Mouse (Mus musculus) midbrain, embryonic 14.5 days (tissue): ENCODE measurements at regions not wholly inside any gene's neighbourhood (a gene's known extent, or its start where the extent isn't known, plus 50 kb on each side); places are given as distances from the start of the nearest gene placed in this dataset.

Source experiments
- ATAC-seq: fragments of 200-750 bp; cut with Nextera tagmentation; 2 replicates; pipeline ENCODE4 v1.8.0; 2017; ENCODE audit warnings: moderate number of reproducible peaks, moderate library complexity; ENCODE audit not compliant: low FRiP score, low TSS enrichment
- DNase-seq: peaks from one replicate; pipeline ENCODE4 v3.0.0-alpha.2; 2015
- H3K27ac ChIP-seq: fragments of 300-500 bp; sonication (generic); replicated peaks from 2 replicates; pipeline ENCODE4 v1.5.1; 2014; ENCODE audit warnings: mild to moderate bottlenecking, low read depth, low read length, moderate library complexity
- H3K27me3 ChIP-seq: fragments of 300-500 bp; sonication (generic); 2 replicates; pipeline ENCODE4 v1.6.1; 2014; ENCODE audit warnings: low read length, control low read depth, mixed read lengths; ENCODE audit not compliant: control insufficient read depth, insufficient read depth
- H3K36me3 ChIP-seq: fragments of 300-500 bp; sonication (generic); 2 replicates; pipeline ENCODE4 v1.6.1; 2014; ENCODE audit warnings: low read length, control low read depth; ENCODE audit not compliant: control insufficient read depth, insufficient read depth
- H3K4me1 ChIP-seq: fragments of 300-500 bp; sonication (generic); 2 replicates; pipeline ENCODE4 v1.6.1; 2014; ENCODE audit warnings: mild to moderate bottlenecking, antibody characterized with exemption, low read length, control low read depth; ENCODE audit not compliant: control insufficient read depth, insufficient read depth
- H3K4me2 ChIP-seq: fragments of 300-500 bp; sonication (generic); 2 replicates; pipeline ENCODE4 v1.6.1; 2014; ENCODE audit warnings: mild to moderate bottlenecking, low read length, moderate library complexity
- H3K4me3 ChIP-seq: fragments of 300-500 bp; sonication (generic); replicated peaks from 2 replicates; pipeline ENCODE4 v1.5.1; 2014; ENCODE audit warnings: low read depth, low read length
- H3K9ac ChIP-seq: fragments of 300-500 bp; sonication (generic); replicated peaks from 2 replicates; pipeline ENCODE4 v1.6.1; 2014; ENCODE audit warnings: mild to moderate bottlenecking, low read length, moderate library complexity
- H3K9me3 ChIP-seq: fragments of 300-500 bp; sonication (generic); 2 replicates; pipeline ENCODE4 v1.6.1; 2016; ENCODE audit warnings: low read length, control low read depth, mixed read lengths; ENCODE audit not compliant: control insufficient read depth
- WGBS: fragments of 180-500 bp; shearing (Covaris S2); extraction: QIAGEN DNeasy Blood & Tissue Kit; methylation state at CpG from one replicate; pipeline ENCODE4 v1.1.7; 2014; 5-methylcytosine and 5-hydroxymethylcytosine counted together

- ATAC-seq (no peak), DNase-seq (no peak)
- Histone ChIP-seq H3K9ac (no peak overlapping the region), H3K4me2 (no peak overlapping the region), H3K36me3 (no peaks in the 10 kb centered on the region), H3K27me3 (no peaks in the 10 kb centered on the region), H3K4me3 (no peak overlapping the region), H3K27ac (no peak overlapping the region), H3K4me1 (0 out of 2 replicates have a peak, but pooled peaks cover 4% of the 10 kb centered on the region), H3K9me3 (no peaks in the 10 kb centered on the region)
- WGBS: 78% methylated on average over 12 of the region's 12 CpGs
Observed at GRCm38 (mm10) chr1:90519284-90520275, 83.2 kb upstream of the Cops8 start.

- Histone ChIP-seq H3K27ac (no peak overlapping the region), H3K4me2 (no peak overlapping the region), H3K9me3 (no peaks in the 10 kb centered on the region), H3K27me3 (no peaks in the 10 kb centered on the region), H3K4me1 (no peaks in the 10 kb centered on the region), H3K4me3 (no peak overlapping the region), H3K36me3 (no peaks in the 10 kb centered on the region), H3K9ac (no peak overlapping the region)
- ATAC-seq (no peak), DNase-seq (no peak)
- 93% methylated on average over 8 of the region's 8 CpGs for WGBS
Observed at GRCm38 (mm10) chr1:90522294-90522693, 80.5 kb upstream of the Cops8 start.

- no peak overlapping the region for H3K9ac ChIP-seq
- DNase-seq: no peak
- H3K4me3 ChIP-seq: no peak overlapping the region
- H3K4me1 ChIP-seq: no peaks in the 10 kb centered on the region
- no peaks in the 10 kb centered on the region for H3K27me3 ChIP-seq
- H3K36me3 ChIP-seq: no peaks in the 10 kb centered on the region
- WGBS: 34% methylated on average over 3 of the region's 3 CpGs
- no peaks in the 10 kb centered on the region for H3K9me3 ChIP-seq
- no peak for ATAC-seq
- H3K27ac ChIP-seq: no peak overlapping the region
- H3K4me2 ChIP-seq: no peak overlapping the region
Observed at GRCm38 (mm10) chr1:90524641-90525220, 78.0 kb upstream of the Cops8 start.

- H3K4me1 ChIP-seq: no peaks in the 10 kb centered on the region
- H3K27me3 ChIP-seq: no peaks in the 10 kb centered on the region
- WGBS: 81% methylated on average over 7 of the region's 7 CpGs
- H3K36me3 ChIP-seq: no peaks in the 10 kb centered on the region
- no peaks in the 10 kb centered on the region for H3K9me3 ChIP-seq
- no peak overlapping the region for H3K27ac ChIP-seq
- no peak for DNase-seq
- H3K4me2 ChIP-seq: no peak overlapping the region
- no peak overlapping the region for H3K4me3 ChIP-seq
- ATAC-seq: no peak
- no peak overlapping the region for H3K9ac ChIP-seq
Observed at GRCm38 (mm10) chr1:90526311-90526710, 76.5 kb upstream of the Cops8 start.

GRCm38 (mm10) chr1:90527947-90528717 is 74.6 kb upstream of the Cops8 start:
- H3K27me3 ChIP-seq: no peaks in the 10 kb centered on the region
- H3K4me2 ChIP-seq: no peak overlapping the region
- DNase-seq (no peak), ATAC-seq (no peak)
- no peak overlapping the region for H3K9ac ChIP-seq
- no peaks in the 10 kb centered on the region for H3K36me3 ChIP-seq
- H3K4me3 ChIP-seq: no peak overlapping the region
- 81% methylated on average over 11 of the region's 11 CpGs for whole genome bisulfite sequencing
- no peaks in the 10 kb centered on the region for H3K9me3 ChIP-seq
- H3K27ac ChIP-seq: no peak overlapping the region
- H3K4me1 ChIP-seq: no peaks in the 10 kb centered on the region

GRCm38 (mm10) chr1:90533481-90533880 is 69.3 kb upstream of the Cops8 start:
- ATAC-seq (no peak), DNase-seq (no peak)
- Histone ChIP-seq H3K27ac (no peak overlapping the region), H3K36me3 (no peaks in the 10 kb centered on the region), H3K9ac (no peak overlapping the region), H3K27me3 (no peaks in the 10 kb centered on the region), H3K4me1 (no peaks in the 10 kb centered on the region), H3K4me3 (no peak overlapping the region), H3K4me2 (no peak overlapping the region), H3K9me3 (no peaks in the 10 kb centered on the region)
- WGBS: 93% methylated on average over 6 of the region's 6 CpGs

GRCm38 (mm10) chr1:90536105-90536504 is 66.7 kb upstream of the Cops8 start:
- DNase-seq (no peak), ATAC-seq (no peak)
- Histone ChIP-seq H3K4me2 (no peak overlapping the region), H3K9me3 (no peaks in the 10 kb centered on the region), H3K9ac (no peak overlapping the region), H3K27me3 (no peaks in the 10 kb centered on the region), H3K4me3 (no peak overlapping the region), H3K27ac (no peak overlapping the region), H3K4me1 (no peaks in the 10 kb centered on the region), H3K36me3 (no peaks in the 10 kb centered on the region)

- Histone ChIP-seq H3K4me1 (peaks cover 6% of the 10 kb centered on the region; the same call in 1 of the 2 replicates), H3K9me3 (no peaks in the 10 kb centered on the region), H3K27me3 (no peaks in the 10 kb centered on the region), H3K36me3 (no peaks in the 10 kb centered on the region), H3K4me2 (no peak overlapping the region), H3K27ac (no peak overlapping the region), H3K4me3 (no peak overlapping the region), H3K9ac (no peak overlapping the region)
- no peak for DNase-seq
- WGBS: 31% methylated on average over 19 of the region's 19 CpGs
- ATAC-seq: no peak
Observed at GRCm38 (mm10) chr1:90543801-90544795, 58.7 kb upstream of the Cops8 start.
